Mouse (Mus musculus): ENCODE results near the gene Hspe1.
"Not testable (repeated sequence)": the region's sequence is repeated elsewhere in the genome, so short reads cannot be mapped to it uniquely, and the experiment has no call there.

Hspe1 gene

DNA sequence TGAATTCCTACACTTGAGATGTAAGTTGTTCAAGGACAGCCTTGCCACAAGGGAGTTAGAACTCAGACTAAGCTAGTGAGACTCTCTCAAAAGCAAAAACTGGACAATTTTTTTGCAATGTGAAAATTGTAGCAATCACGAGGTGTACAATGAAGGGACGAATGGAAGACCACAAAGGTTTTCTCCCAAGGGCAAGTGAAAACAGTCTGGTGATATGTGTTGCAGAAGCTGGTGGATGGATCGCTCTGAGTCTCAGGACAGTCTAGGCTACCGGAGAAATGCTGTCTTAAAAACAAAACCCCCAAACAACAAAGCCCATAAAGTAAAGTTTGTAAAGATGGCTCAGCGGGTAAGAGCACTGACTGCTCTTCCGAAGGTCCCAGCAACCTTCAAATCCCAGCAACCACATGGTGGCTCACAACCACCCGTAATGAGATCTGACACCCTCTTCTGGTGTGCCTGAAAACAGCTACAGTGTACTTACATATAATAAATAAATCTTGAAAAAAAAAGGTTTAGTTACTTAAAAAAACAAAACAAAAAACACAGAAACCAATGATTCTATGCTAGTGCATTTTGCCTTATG lies 2.1 kb upstream of the Hspe1 start:
- no peak for DNase-seq (ENCODE audit: extremely low read depth, low read depth)

DNA sequence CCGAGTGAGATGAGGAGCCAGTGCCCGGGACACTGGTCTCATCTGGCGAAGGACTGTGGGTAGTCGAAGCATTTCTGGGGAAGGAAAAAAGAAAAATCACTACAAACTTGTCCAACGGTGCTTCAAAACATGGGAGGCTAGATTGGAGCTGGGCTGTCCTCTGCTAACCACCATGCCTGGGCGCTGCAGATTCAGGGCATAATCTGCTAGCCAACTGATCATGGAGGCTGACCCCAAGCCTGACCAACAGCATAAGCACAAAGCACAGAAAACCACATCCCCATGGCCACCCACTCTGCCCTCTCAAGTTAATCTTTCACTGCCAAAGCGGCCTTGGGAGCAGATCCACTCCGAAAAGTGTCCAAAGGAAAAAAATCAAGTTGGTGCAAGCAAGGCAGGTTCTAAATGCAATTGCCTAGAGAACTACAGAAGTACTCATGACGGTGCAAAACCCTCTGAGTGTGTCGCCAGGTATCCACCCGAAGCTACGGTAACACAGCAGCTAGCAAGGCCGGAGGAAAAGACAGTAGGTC lies 998 bp upstream of the Hspe1 start:
- no peak for DNase-seq (ENCODE audit: extremely low read depth, low read depth)

DNA sequence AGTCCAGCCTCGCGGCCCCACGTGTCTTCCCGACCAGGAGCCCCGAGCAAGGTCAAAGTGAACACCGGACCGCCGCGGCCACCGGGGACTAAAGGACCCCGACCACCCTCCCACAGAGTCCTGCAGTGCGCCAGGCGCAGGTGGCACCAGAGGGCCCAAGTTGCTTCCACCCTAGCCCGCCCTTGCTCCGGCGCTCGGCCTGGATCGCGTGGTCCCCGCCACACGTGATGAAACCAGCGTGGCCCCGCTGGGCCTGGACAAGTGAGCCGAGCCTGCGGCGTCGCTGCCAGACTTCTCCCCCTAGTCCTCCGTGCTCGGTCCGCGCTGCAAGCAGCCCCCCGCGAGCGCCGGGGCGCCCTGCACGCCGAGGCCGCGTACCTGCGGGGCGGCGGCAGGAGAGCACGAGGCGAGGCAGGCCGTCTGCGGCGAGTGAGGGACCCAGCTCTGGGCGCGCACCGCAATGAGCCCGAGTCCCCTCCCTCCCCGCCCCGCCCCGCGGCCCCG lies 479 bp upstream of the Hspe1 start:
- DNase-seq (ENCODE audit: extremely low read depth, low read depth): no peak

DNA sequence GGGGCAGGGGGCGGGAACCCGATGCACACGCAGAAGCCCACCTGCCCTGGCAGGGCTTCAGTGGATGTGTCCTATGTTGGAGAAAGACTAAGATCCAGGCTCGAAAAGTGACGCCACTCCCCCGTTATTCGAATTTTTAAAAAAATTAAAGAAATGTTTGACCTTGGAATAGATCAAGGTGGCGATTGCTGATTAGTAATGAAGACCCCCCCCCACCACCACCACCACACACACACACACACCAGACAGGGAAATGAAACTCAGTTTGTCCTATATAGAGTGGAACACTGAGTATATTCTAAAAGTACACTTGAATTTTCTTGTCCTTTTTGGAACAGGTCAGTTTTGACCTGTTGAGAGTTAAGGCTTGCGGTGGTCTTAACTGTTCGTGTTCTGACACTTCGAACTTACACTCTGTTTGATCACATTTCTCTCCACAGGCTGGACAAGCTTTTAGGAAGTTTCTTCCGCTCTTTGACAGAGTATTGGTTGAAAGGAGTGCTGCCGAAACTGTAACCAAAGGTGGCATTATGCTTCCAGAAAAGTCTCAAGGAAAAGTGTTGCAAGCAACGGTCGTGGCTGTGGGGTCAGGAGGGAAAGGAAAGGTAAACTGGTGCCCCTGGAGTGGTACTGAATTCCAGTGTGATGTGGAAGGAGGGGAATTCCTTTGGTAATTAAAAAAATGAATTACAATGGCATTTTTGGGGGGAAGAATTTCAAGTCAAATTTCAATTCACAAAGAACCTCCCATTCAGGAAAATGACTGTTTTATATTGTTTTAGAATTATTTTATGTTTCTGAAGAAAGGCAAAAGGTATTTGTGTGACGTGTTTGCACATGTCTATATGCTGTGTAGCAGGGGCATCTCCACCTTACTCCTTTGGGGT lies 922 bp downstream of the Hspe1 start:
- no peak for DNase-seq (ENCODE audit: extremely low read depth, low read depth)

DNA sequence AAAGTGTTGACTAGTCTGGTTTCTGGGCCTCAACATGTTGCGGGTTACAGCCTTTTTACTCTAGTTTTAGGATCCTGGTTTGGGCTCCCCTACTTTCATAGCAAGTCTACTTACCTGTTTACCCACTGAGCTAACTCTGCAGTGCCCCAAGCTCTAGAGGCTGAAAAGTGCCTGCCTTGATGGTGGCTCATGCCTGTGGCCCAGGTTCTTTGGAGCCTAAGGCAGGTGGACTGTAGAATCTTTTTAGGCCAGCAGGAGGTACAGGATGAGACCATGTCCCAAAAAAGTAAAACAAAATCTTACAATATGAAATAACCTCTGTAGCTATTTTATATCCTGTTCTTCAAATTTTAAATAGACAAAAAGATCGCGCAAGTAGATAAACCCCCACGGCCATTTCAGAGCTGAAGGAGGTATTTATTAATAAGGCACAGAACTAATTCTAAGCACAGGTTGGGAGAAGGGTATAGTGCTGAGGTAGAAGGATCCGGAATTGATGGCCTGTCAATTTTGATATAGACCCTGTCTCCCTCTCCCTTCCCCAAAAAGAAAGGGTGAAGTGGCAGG lies 1.6 kb downstream of the Hspe1 start:
- no peak for DNase-seq (ENCODE audit: extremely low read depth, low read depth)

DNA sequence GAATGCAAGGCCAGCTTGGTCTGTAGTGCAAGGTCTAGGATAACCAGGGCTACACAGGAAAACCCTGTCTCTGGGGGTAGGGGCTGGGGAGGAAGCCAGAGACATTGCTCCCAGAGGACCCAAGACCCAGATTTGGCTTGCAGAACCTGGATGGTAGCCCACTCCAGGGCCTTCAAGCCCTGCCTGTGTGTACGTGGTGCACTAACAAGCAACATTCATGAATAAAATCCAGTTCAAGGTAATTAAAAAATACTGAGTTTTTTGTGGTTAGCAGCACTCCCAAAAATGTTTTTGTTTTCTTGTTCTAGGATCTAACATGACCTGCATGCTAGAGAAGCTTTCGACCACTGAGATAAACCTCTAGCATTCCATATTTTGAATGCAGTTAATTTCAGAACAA lies 4.1 kb downstream of the Hspe1 start:
- no peak for DNase-seq (ENCODE audit: extremely low read depth, low read depth)

DNA sequence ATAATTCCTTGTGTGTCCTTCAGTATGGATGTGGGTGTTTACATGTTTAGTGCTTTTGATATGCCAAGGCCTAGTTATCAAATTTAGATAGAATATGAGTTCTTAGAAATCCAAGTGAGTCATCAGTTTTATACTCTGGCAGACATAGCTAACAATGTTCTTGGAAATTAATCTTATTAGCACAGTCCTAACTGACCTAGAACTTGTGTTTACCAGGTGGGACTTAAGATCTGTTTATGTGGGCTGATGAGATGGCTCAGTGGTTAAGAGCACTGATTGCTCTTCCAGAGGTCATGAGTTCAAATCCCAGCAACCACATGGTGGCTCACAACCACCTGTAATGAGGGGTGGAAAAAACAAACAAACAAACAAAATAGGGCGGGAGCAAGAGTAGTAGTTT lies 4.5 kb downstream of the Hspe1 start:
- no peak for DNase-seq (ENCODE audit: extremely low read depth, low read depth)

DNA sequence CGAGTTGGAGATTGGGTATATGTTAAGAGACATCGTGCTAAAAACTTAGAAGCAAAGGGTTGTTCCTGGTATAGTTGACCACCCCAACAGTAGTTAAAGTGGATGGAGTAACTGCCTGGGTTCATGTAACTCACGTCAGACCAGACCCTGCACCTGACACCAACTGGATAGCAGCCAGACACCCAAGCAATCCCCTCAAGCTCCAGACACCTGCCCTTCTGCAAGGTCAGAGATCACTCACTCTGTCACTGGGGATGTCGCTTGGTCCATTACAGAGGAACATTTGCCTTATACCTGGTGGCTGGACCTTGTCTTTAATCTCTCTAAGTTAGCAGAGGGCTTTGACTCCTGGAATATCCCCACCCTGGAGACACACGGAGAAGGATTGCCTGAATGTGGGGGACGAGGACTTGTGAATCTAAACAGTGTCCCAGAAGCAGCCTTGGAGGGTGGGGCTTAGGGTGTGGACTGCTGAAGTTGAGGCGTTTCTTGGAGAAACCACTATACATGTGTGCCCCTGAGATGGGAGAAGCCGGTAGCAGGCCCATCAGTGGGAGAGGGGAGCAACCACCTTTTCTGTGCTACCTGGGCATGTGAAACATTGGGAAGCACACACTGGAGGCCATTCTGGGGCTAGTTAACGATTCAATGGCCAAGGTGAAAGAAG lies 19.1 kb downstream of the Hspe1 start:
- DNase-seq (ENCODE audit: extremely low read depth, low read depth): no peak

DNA sequence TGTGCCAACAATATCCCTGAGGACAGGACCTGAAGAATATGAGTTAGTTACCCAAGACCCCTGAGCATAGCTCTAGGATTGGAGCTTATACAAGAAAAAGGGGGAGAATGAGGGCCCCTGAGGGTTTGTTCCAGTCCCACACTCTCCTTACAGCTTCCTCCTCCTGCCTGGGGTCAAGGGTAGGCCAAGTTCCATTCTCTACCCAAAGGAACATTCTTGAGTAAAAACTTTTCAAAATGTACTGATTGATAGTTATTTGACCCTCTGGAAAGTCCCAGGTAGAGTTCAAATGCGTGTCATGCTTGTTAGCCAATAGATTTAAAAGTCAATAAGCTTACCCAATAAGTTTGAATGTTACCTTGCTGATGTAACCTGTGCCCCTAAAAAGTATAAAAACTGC lies 19.7 kb downstream of the Hspe1 start:
- no peak for DNase-seq (ENCODE audit: extremely low read depth, low read depth)

DNA sequence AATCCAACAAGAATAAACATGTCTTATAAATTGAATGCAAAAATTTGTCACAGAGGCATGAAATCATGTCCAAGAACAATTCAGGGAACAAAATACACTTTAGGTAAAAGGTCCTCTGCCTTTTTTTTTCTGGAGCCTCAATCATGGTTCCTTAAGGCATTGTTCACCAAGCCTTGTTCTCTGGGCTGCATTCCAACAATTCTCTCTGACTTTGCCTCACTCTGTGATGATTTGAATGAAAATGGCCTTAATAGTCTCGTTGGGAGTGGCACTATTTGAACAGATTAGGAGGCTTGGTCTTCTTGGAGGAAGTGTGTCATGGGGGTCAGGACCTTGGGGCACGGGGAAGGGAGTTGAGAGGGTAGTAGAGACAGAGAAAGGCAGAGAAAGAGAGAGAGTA lies 20.5 kb downstream of the Hspe1 start:
- no peak for DNase-seq (ENCODE audit: extremely low read depth, low read depth)

DNA sequence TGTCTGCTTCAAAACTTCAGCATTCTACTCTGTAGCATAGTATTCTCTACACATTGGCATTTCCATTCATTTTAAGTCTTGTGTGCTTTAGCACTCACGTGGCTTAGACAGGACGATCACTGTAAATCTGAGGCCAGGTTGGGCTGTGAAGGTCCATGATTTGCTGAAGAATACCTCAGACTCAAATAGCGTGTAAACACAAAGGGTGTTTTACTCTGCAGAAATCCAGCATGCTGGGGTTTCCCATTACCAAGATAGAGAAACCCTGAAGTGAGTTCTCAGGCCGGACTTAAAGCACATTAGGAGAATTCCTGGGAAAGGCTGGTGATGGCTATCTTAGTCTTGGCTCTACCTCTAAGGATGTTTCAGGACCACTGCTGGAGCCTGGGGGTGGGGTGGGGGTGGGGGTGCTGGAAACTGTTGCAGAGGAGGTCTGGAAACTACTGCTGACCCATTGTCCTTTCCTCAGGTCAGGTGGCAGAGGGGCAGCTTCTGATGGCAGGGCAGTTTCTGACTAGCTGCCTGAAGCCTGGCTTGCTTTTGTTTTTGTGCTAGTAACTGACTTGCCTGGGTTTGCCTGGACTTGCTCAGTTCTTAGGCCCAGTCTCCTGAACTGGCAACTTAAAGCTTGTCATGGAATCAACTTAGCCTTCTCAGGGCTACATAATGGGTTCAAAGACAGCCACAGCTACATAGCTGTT lies 21.3 kb downstream of the Hspe1 start:
- DNase-seq (ENCODE audit: extremely low read depth, low read depth): no peak

DNA sequence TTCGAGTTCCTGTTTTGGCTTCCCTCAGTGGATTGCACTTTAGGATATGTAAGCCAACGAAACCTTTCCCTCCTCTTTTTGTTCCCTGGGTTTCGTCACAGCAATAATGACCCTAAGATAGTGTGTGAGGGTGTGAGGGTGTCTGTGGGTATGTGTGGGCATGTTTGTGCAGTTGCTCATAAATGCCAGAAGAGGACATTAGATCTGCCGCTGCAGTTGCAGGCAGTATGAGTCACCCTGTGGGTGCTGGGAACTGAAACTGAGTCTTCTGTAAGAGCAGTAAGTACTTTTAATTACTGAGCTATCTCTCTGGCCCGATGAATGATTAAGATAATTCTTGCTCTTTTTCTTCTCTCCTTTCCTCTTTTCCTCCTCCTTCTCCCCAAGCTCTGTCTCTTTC lies 35.1 kb downstream of the Hspe1 start:
- DNase-seq (ENCODE audit: extremely low read depth, low read depth): no peak

DNA sequence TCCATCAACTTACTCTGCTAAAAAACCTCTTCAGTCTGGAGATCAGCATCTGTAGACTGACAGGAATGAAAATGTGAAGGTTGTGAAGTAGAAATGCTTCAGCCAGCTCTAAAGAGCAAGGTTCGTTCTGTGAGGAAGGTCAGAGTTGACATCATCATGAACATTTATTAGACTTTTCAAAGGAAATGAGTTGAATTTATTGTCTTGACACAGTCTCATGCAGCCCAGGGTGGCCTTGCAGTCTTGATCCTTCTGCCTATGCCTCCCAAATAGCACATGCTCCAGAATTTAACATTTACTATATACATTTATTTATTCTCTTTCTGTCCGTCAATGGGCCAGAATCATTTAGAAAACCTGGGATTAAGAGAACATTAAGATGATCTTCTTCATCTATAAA lies 35.6 kb downstream of the Hspe1 start:
- DNase-seq (ENCODE audit: extremely low read depth, low read depth): no peak

DNA sequence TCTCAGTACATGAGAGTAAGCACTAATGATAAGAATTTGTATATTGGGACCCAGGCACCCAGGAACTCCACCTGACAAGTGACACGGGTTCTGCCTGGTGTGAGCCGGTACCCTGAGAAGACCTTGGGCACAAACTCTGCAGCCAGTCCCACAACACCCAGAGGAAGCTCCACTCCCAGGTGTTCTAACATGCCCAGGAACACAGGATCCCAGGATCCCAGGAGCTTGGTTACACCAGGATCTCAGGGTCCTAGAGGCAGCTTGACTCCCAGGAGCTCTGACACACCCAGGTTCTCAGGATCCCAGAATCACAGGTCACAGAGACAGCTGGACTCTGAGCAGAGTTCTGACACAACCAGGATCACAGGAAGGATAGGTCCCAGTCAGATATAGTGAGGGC lies 36.2 kb downstream of the Hspe1 start:
- not testable (repeated sequence) for DNase-seq (ENCODE audit: extremely low read depth, low read depth)

DNA sequence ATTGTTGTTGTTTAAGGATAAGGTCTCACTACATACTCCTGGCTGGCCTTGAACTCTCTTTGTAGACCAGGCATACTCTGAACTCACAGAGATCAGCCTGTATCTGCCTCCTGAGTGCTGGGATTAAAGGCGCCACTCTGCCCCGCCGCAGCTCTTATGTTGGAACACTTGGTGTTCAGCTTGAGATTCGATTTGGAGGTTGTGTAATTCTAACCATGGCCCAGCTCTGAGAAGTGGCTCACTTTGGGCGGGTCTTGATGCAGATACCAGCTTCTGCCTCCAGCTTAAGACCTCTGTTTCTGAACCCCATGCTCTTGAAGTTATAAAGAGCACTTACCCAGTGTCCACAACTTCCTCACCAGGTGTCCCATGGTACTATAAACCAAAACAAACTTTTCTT lies 41.8 kb downstream of the Hspe1 start:
- peak; percentile 41 for DNase-seq (ENCODE audit: extremely low read depth, low read depth)

DNA sequence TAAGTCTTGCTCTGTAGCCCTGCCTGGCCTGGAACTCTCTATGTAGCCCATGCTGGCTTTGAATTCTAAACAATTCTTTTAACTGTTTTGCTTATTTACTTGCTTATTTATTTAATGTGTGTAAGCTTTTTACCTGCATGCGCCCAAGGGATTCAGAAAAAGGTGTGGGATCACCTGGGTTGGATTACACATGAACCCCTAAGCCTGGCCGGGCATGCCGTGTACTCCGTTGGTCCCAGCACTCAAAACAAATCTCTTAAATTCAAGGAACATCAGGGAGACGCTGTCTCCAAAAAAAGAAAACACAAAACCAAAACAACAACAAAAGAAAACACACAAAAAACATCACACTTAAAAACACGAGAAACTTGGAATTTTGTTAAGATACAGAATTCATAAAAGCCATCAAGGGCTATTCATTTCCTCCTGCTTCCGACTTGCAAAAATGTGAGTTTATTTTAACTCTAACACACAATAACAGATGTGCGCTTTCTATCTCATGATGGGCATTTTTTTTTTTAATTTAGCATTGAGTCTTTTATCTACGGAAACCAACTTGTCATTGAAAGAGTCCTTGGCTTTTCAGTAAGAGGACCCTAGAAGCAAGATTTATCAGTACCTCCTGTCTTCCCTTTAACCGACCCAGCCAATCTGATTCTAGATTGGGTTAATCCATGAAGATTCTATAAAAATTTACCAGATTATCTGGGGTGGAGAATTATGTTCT lies 42.4 kb downstream of the Hspe1 start:
- peak; percentile 8 for DNase-seq (ENCODE audit: extremely low read depth, low read depth)

DNA sequence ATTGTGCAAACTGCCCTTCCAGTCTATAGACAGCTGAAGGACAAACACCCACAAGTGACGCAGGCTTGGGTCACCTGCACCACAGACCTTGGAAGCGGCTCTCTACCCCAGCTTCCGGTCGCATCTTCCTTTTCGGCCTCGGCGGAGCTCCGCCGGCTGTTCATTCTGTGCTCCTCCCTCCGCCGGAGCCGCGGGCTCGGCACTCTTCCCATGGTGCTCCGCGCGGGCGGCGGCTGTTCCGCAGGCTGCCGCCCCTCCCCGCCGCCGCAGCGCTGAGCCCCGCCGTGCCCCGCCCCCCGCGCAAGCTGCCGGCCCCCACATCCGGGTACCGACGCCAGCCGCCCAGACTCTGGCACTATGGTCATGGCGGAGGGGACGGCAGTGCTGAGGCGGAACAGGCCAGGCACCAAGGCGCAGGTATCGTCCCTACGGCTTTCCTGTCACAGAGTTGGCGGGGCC lies 43.0 kb downstream of the Hspe1 start, which contains the start of gene Mob4:
Mob4 (plus strand) TSS at position 289 of the 459 bp plus-strand sequence.
- DNase-seq (ENCODE audit: extremely low read depth, low read depth): peak; percentile 85

DNA sequence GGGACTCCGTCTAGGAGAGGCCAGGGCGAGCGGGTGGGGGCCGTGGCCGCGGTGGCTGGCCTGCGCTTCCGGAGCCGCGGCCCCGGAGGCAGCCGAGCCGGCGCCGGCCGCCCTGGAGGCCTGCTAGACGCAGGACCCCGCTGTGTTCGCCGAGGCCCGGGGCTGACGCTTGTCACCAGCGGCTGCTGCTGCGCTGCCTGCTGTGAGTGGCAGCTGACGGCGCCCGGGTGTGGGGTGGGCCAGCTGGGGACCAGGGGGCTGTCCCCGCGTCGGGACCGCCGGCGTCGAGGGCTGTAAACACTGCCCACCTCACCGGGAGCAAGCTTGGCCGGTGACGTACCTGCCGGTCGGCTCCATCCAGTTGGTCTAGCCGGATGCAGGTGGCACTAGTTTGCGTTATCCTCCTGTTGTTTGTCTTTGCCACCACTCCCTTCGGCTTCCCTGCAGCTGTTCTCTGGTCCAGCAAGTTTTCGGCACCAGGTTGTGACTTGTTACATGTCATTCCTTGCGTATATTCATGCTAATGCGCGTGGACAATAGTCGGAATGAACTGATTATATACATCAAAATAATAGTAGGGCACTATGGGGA lies 43.6 kb downstream of the Hspe1 start:
- DNase-seq (ENCODE audit: extremely low read depth, low read depth): peak; percentile 55

DNA sequence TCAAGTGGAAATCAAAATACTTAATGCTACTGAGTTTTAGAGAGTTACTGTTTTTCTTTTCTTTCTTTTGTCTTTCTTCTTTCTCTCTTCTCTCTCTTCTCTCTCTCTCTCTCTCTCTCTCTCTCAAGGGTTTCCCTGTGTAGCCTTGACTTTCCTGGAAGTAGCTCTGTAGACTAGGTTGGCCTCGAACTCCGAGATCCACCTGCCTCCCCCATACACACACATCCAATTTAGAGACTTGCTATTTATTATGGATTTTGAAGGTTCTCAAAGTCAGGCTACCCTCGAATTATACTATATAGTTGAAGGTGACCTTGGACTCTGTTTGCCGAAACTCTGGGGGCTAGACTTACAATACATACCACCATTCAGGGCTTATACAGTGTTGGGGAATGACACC lies 44.4 kb downstream of the Hspe1 start:
- DNase-seq (ENCODE audit: extremely low read depth, low read depth): peak; percentile 20

DNA sequence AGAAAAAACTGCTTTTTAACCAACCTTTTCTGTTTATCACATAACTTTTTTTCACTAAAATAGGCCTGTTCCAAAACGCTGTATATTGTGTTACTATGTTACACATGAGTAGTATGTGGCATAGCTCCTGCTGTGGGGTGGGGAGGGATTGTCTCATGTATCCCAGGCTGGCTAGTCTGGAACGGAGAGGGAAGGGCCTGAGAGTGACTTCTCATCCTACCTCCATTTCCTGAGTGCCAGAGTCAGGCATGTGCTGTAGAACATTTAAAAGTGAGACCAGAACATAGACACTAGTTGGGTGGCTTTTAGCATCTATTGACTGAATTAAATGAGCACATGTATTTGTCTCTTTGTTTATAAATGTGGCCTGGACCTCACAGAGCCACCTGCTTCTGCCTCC lies 45.2 kb downstream of the Hspe1 start:
- DNase-seq (ENCODE audit: extremely low read depth, low read depth): no peak
